Mouse (Mus musculus): ENCODE measurements around the gene Maml2.

GRCm38 (mm10) chr9:13491854-13492620 is 194.3 kb downstream of the Maml2 start:
- TF ChIP-seq MYOD1 (IDR thresholded peaks at IDR 0.05; ENCODE audit: control insufficient read depth, insufficient read length, low read depth) (no peak), MYOG (IDR thresholded peaks at IDR 0.05; ENCODE audit: control insufficient read depth, extremely low read depth, insufficient read length) (no peak), MAX (IDR thresholded peaks at IDR 0.05) (no peak), CTCF (IDR thresholded peaks at IDR 0.05; ENCODE audit: control insufficient read depth, insufficient read depth, insufficient read length) (no peak), USF1 (IDR thresholded peaks at IDR 0.05; ENCODE audit: low read depth) (no peak), FOSL1 (IDR thresholded peaks at IDR 0.05; ENCODE audit: insufficient read depth, low read length, poor library complexity, severe bottlenecking) (no peak), CEBPB (IDR thresholded peaks at IDR 0.05; ENCODE audit: low read depth) (no peak)

All from C2C12 (cell line).